Mouse (Mus musculus) embryonic facial prominence, embryonic 14.5 days (tissue): ENCODE measurements at regions not wholly inside any gene's neighbourhood (a gene's known extent, or its start where the extent isn't known, plus 50 kb on each side); places are given as distances from the start of the nearest gene placed in this dataset.
A peak's percentile ranks its signal among the peaks of the same experiment; 100 is the strongest.

Experiments
- ATAC-seq: fragments of 200-750 bp; cut with Nextera tagmentation; 2 replicates; pipeline ENCODE4 v1.8.0; 2017; ENCODE audit warnings: low read depth, moderate number of reproducible peaks, moderate TSS enrichment
- DNase-seq: peaks from one replicate; pipeline ENCODE4 v3.0.0-alpha.2; 2015; ENCODE audit warnings: low spot score
- H3K27ac ChIP-seq: fragments of 300-500 bp; sonication (generic); replicated peaks from 2 replicates; pipeline ENCODE4 v1.5.1; 2014; ENCODE audit warnings: low read depth, mild to moderate bottlenecking, low read length, moderate library complexity
- H3K27me3 ChIP-seq: fragments of 300-500 bp; sonication (generic); replicated peaks from 2 replicates; pipeline ENCODE4 v1.6.1; 2014; ENCODE audit warnings: low read length; ENCODE audit not compliant: control insufficient read depth, insufficient read depth
- H3K36me3 ChIP-seq: fragments of 300-500 bp; sonication (generic); 2 replicates; pipeline ENCODE4 v1.6.1; 2014; ENCODE audit warnings: low read length, mixed read lengths; ENCODE audit not compliant: control insufficient read depth, insufficient read depth
- H3K4me1 ChIP-seq: fragments of 300-500 bp; sonication (generic); 2 replicates; pipeline ENCODE4 v1.6.1; 2014; ENCODE audit warnings: antibody characterized with exemption, low read length; ENCODE audit not compliant: control insufficient read depth, insufficient read depth
- H3K4me2 ChIP-seq: fragments of 300-500 bp; sonication (generic); 2 replicates; pipeline ENCODE4 v1.6.1; 2014; ENCODE audit warnings: low read depth, mild to moderate bottlenecking, low read length, moderate library complexity, mixed read lengths
- H3K4me3 ChIP-seq: fragments of 300-500 bp; sonication (generic); 2 replicates; pipeline ENCODE4 v1.5.1; 2014; ENCODE audit warnings: low read depth, mild to moderate bottlenecking, low read length
- H3K9ac ChIP-seq: fragments of 300-500 bp; sonication (generic); 2 replicates; pipeline ENCODE4 v1.6.1; 2014; ENCODE audit warnings: low read depth, mild to moderate bottlenecking, low read length, moderate library complexity, mixed read lengths
- H3K9me3 ChIP-seq: fragments of 300-500 bp; sonication (generic); 2 replicates; pipeline ENCODE4 v1.6.1; 2016; ENCODE audit warnings: low read length; ENCODE audit not compliant: control insufficient read depth
- WGBS: fragments of 180-500 bp; shearing (Covaris S2); extraction: QIAGEN DNeasy Blood & Tissue Kit; methylation state at CpG from one replicate; pipeline ENCODE4 v1.1.7; 2014; 5-methylcytosine and 5-hydroxymethylcytosine counted together

- H3K9me3 ChIP-seq: peaks cover 7% of the 10 kb centered on the region; the same call in 1 of the 2 replicates
- peaks cover 10% of the 10 kb centered on the region for H3K4me1 ChIP-seq
- H3K9ac ChIP-seq: no peak overlapping the region
- H3K36me3 ChIP-seq: no peaks in the 10 kb centered on the region
- no peak overlapping the region for H3K4me2 ChIP-seq
- H3K27ac ChIP-seq: 0 out of 2 replicates have a peak overlapping the region, but pooled peaks have one; percentile 70
- no peak overlapping the region for H3K4me3 ChIP-seq
- no peak for ATAC-seq
- no peaks in the 10 kb centered on the region for H3K27me3 ChIP-seq
- WGBS: 50% methylated on average over 7 of the region's 7 CpGs
- peak; percentile 65 for DNase-seq
Measured at GRCm38 (mm10) chr14:33759656-33760055, 163.7 kb upstream of the Gdf10 start.

GRCm38 (mm10) chr14:33763641-33764046, 159.7 kb upstream of the Gdf10 start:
- Histone ChIP-seq H3K4me3 (no peak overlapping the region), H3K36me3 (no peaks in the 10 kb centered on the region), H3K9me3 (no peaks in the 10 kb centered on the region), H3K4me1 (peaks cover 10% of the 10 kb centered on the region), H3K27ac (no peak overlapping the region; the same call in 1 of the 2 replicates), H3K27me3 (no peaks in the 10 kb centered on the region), H3K9ac (no peak overlapping the region), H3K4me2 (no peak overlapping the region)
- WGBS: 17% methylated on average over 3 of the region's 3 CpGs
- DNase-seq (peak; percentile 68), ATAC-seq (peak; percentile 77)

GRCm38 (mm10) chr14:33765767-33766166, 157.6 kb upstream of the Gdf10 start:
- Histone ChIP-seq H3K9me3 (no peaks in the 10 kb centered on the region), H3K9ac (no peak overlapping the region), H3K4me3 (no peak overlapping the region), H3K27ac (no peak overlapping the region), H3K4me2 (no peak overlapping the region), H3K27me3 (no peaks in the 10 kb centered on the region), H3K36me3 (no peaks in the 10 kb centered on the region), H3K4me1 (peaks cover 10% of the 10 kb centered on the region)
- DNase-seq (no peak), ATAC-seq (no peak)
- 62% methylated on average over 1 of the region's 1 CpGs for WGBS

- no peak overlapping the region for H3K9ac ChIP-seq
- no peak overlapping the region for H3K4me2 ChIP-seq
- no peaks in the 10 kb centered on the region for H3K27me3 ChIP-seq
- H3K27ac ChIP-seq: no peak overlapping the region
- no peaks in the 10 kb centered on the region for H3K9me3 ChIP-seq
- H3K4me3 ChIP-seq: no peak overlapping the region
- peaks cover 8% of the 10 kb centered on the region; the same call in 1 of the 2 replicates for H3K4me1 ChIP-seq
- no peaks in the 10 kb centered on the region for H3K36me3 ChIP-seq
- DNase-seq: no peak
- 77% methylated on average over 3 of the region's 3 CpGs for WGBS
- ATAC-seq: no peak
Measured at GRCm38 (mm10) chr14:33772374-33772773, 151.0 kb upstream of the Gdf10 start.

GRCm38 (mm10) chr14:33789556-33789955, 133.8 kb upstream of the Gdf10 start:
- no peak overlapping the region for H3K4me3 ChIP-seq
- ATAC-seq (no peak), DNase-seq (no peak)
- no peak overlapping the region for H3K9ac ChIP-seq
- no peak overlapping the region for H3K4me2 ChIP-seq
- H3K27ac ChIP-seq: no peak overlapping the region
- no peaks in the 10 kb centered on the region for H3K9me3 ChIP-seq
- no peaks in the 10 kb centered on the region for H3K36me3 ChIP-seq
- no peaks in the 10 kb centered on the region for H3K27me3 ChIP-seq
- 18% methylated on average over 2 of the region's 2 CpGs for WGBS
- 0 out of 2 replicates have a peak, but pooled peaks cover 4% of the 10 kb centered on the region for H3K4me1 ChIP-seq

GRCm38 (mm10) chr14:33794262-33794661, 129.1 kb upstream of the Gdf10 start:
- ATAC-seq: no peak
- no peak overlapping the region for H3K4me3 ChIP-seq
- no peak for DNase-seq
- no peaks in the 10 kb centered on the region for H3K9me3 ChIP-seq
- H3K9ac ChIP-seq: no peak overlapping the region
- H3K4me2 ChIP-seq: no peak overlapping the region
- peaks cover 25% of the 10 kb centered on the region for H3K4me1 ChIP-seq
- 65% methylated on average over 3 of the region's 3 CpGs for whole genome bisulfite sequencing
- H3K27ac ChIP-seq: no peak overlapping the region
- H3K27me3 ChIP-seq: no peaks in the 10 kb centered on the region
- H3K36me3 ChIP-seq: no peaks in the 10 kb centered on the region

GRCm38 (mm10) chr14:33797551-33798303, 125.7 kb upstream of the Gdf10 start:
- Histone ChIP-seq H3K9me3 (no peaks in the 10 kb centered on the region; the same call in 1 of the 2 replicates), H3K4me3 (no peak overlapping the region), H3K4me1 (peaks cover 21% of the 10 kb centered on the region), H3K27ac (0 out of 2 replicates have a peak overlapping the region, but pooled peaks have one; percentile 8), H3K4me2 (no peak overlapping the region), H3K27me3 (no peaks in the 10 kb centered on the region), H3K36me3 (no peaks in the 10 kb centered on the region), H3K9ac (no peak overlapping the region)
- 39% methylated on average over 15 of the region's 15 CpGs for WGBS
- peak; percentile 90 for DNase-seq
- ATAC-seq: peak; percentile 83; the same call in 1 of the 2 replicates

- Histone ChIP-seq H3K4me1 (peaks cover 29% of the 10 kb centered on the region), H3K27me3 (no peaks in the 10 kb centered on the region), H3K27ac (no peak overlapping the region), H3K4me3 (no peak overlapping the region), H3K9me3 (no peaks in the 10 kb centered on the region; the same call in 1 of the 2 replicates), H3K9ac (no peak overlapping the region), H3K4me2 (no peak overlapping the region), H3K36me3 (no peaks in the 10 kb centered on the region)
- WGBS: 85% methylated on average over 3 of the region's 3 CpGs
- DNase-seq (no peak), ATAC-seq (no peak)
Measured at GRCm38 (mm10) chr14:33804321-33804720, 119.1 kb upstream of the Gdf10 start.

GRCm38 (mm10) chr14:33804721-33805120, 118.7 kb upstream of the Gdf10 start:
- no peak for DNase-seq
- H3K9me3 ChIP-seq: no peaks in the 10 kb centered on the region; the same call in 1 of the 2 replicates
- 29% methylated on average over 6 of the region's 6 CpGs for WGBS

More at GRCm38 (mm10) chr14:33804721-33805120, 118.7 kb upstream of the Gdf10 start:
- no peaks in the 10 kb centered on the region for H3K27me3 ChIP-seq
- no peak overlapping the region for H3K27ac ChIP-seq
- H3K9ac ChIP-seq: no peak overlapping the region
- H3K4me3 ChIP-seq: no peak overlapping the region
- ATAC-seq: no peak
- H3K4me2 ChIP-seq: no peak overlapping the region
- H3K4me1 ChIP-seq: peaks cover 29% of the 10 kb centered on the region
- H3K36me3 ChIP-seq: no peaks in the 10 kb centered on the region
